Mouse (Mus musculus) embryonic facial prominence, embryonic 11.5 days (tissue): ENCODE results near the gene Mterf4. TPM values are rescaled to one million over a fixed set of nuclear protein-coding genes. Genes with fewer than 3 reads are reported as not detected.

Source experiments
- ATAC-seq: fragments of 200-750 bp; cut with Nextera tagmentation; replicated peaks from 2 replicates; pipeline ENCODE4 v1.8.0; 2017; ENCODE audit warnings: low read depth; ENCODE audit not compliant: insufficient number of reproducible peaks, low FRiP score, low TSS enrichment
- DNase-seq: peaks from one replicate; pipeline ENCODE4 v3.0.0-alpha.2; 2015; ENCODE audit warnings: low spot score
- H3K27ac ChIP-seq: fragments of 300-500 bp; sonication (generic); replicated peaks from 2 replicates; pipeline ENCODE4 v1.5.1; 2014; ENCODE audit warnings: mild to moderate bottlenecking, low read depth, low read length, control low read depth
- H3K27me3 ChIP-seq: fragments of 300-500 bp; sonication (generic); 2 replicates; pipeline ENCODE4 v1.6.1; 2014; ENCODE audit warnings: mild to moderate bottlenecking, low read length, moderate library complexity, mixed read lengths; ENCODE audit not compliant: control insufficient read depth, insufficient read depth
- H3K36me3 ChIP-seq: fragments of 300-500 bp; sonication (generic); replicated peaks from 2 replicates; pipeline ENCODE4 v1.6.1; 2014; ENCODE audit warnings: low read depth, mild to moderate bottlenecking, low read length, moderate library complexity, mixed read lengths; ENCODE audit not compliant: control insufficient read depth, insufficient read depth
- H3K4me1 ChIP-seq: fragments of 300-500 bp; sonication (generic); 2 replicates; pipeline ENCODE4 v1.6.1; 2014; ENCODE audit warnings: low read length, mixed read lengths; ENCODE audit not compliant: control insufficient read depth, insufficient read depth
- H3K4me2 ChIP-seq: fragments of 300-500 bp; sonication (generic); 2 replicates; pipeline ENCODE4 v1.6.1; 2014; ENCODE audit warnings: low read depth, mild to moderate bottlenecking, control low read depth, low read length, moderate library complexity
- H3K4me3 ChIP-seq: fragments of 300-500 bp; sonication (generic); 2 replicates; pipeline ENCODE4 v1.5.1; 2014; ENCODE audit warnings: low read depth, low read length, control low read depth
- H3K9ac ChIP-seq: fragments of 300-500 bp; sonication (generic); replicated peaks from 2 replicates; pipeline ENCODE4 v1.6.1; 2014; ENCODE audit warnings: mild to moderate bottlenecking, control low read depth, low read length
- H3K9me3 ChIP-seq: fragments of 300-500 bp; sonication (generic); replicated peaks from 2 replicates; pipeline ENCODE4 v1.6.1; 2016; ENCODE audit warnings: mild to moderate bottlenecking, low read length, inconsistent platforms, mixed read lengths; ENCODE audit not compliant: control insufficient read depth
- WGBS: fragments of 180-500 bp; shearing (Covaris S2); extraction: QIAGEN DNeasy Blood & Tissue Kit; methylation state at CpG from one replicate; pipeline ENCODE4 v1.1.7; 2014; 5-methylcytosine and 5-hydroxymethylcytosine counted together
- microRNA-seq: library from miRNA; unstranded; fragments of <30 nt; microRNA quantifications from one replicate; pipeline ENCODE4, GENCODE M21; 2016; ENCODE audit warnings: borderline number of aligned reads
- polyA plus RNA-seq: library from polyadenylated mRNA; unstranded; fragments of >200 nt; fragmentation: Nextera tagmentation; extraction: Ambion mirVana; gene quantifications from 2 replicates; pipeline ENCODE4 v1.2.1, GENCODE M21; 2014

Gene Mterf4
- polyA plus RNA-seq, 1 experiment from 2014 or later: 32.5 TPM

- Histone ChIP-seq H3K27ac (no peak overlapping the region), H3K4me1 (no peaks in the 10 kb centered on the region), H3K4me3 (no peak overlapping the region), H3K9me3 (no peaks in the 10 kb centered on the region), H3K9ac (no peak overlapping the region), H3K36me3 (no peaks in the 10 kb centered on the region), H3K4me2 (no peak overlapping the region), H3K27me3 (no peaks in the 10 kb centered on the region)
- WGBS: 100% methylated on average over 1 of the region's 1 CpGs
- DNase-seq (no peak), ATAC-seq (no peak)
Observed at GRCm38 (mm10) chr1:93257560-93257959, 48.2 kb downstream of the Mterf4 start.

GRCm38 (mm10) chr1:93255761-93256160, 50.0 kb downstream of the Mterf4 start:
- H3K27ac ChIP-seq: no peak overlapping the region
- H3K4me2 ChIP-seq: no peak overlapping the region
- H3K27me3 ChIP-seq: no peaks in the 10 kb centered on the region
- WGBS: 92% methylated on average over 7 of the region's 7 CpGs
- H3K9me3 ChIP-seq: no peaks in the 10 kb centered on the region
- H3K9ac ChIP-seq: no peak overlapping the region
- ATAC-seq: no peak
- no peak overlapping the region for H3K4me3 ChIP-seq
- no peaks in the 10 kb centered on the region for H3K36me3 ChIP-seq
- H3K4me1 ChIP-seq: no peaks in the 10 kb centered on the region
- DNase-seq: no peak

- WGBS: 38% methylated on average over 2 of the region's 2 CpGs
- no peaks in the 10 kb centered on the region for H3K36me3 ChIP-seq
- ATAC-seq (no peak), DNase-seq (no peak)
- H3K4me2 ChIP-seq: no peak overlapping the region
- no peaks in the 10 kb centered on the region for H3K4me1 ChIP-seq
- no peak overlapping the region for H3K27ac ChIP-seq
- no peaks in the 10 kb centered on the region for H3K27me3 ChIP-seq
- H3K9ac ChIP-seq: no peak overlapping the region
- H3K9me3 ChIP-seq: no peaks in the 10 kb centered on the region
- no peak overlapping the region for H3K4me3 ChIP-seq
Observed at GRCm38 (mm10) chr1:93252586-93252985, 53.1 kb downstream of the Mterf4 start.

Small RNAs within 50 kb of the gene (microRNA-seq; reads per million reads assigned to microRNA genes)
- not detected for gene Mir6345
- gene Mir6901: not detected
- not detected for gene Mir6902

Other genes with a start within 250 kb of the Mterf4 start
- gene Kif1a, start 204.0 kb downstream of the Mterf4 start, polyA plus RNA-seq: 19.9 and 26.0 TPM in 2 replicates
- gene Agxt, start 170.7 kb downstream of the Mterf4 start, polyA plus RNA-seq: not detected in 2 replicates
- gene 2310007B03Rik, start 145.0 kb downstream of the Mterf4 start, polyA plus RNA-seq: 0.08 and 0.36 TPM in 2 replicates
- gene Crocc2, start 137.2 kb downstream of the Mterf4 start, polyA plus RNA-seq: 0.14 and 0.25 TPM in 2 replicates
- gene Sned1, start 70.1 kb downstream of the Mterf4 start, polyA plus RNA-seq: 5.3 and 5.6 TPM in 2 replicates
- gene Ppp1r7, start 36.9 kb upstream of the Mterf4 start, polyA plus RNA-seq: 85.5 and 112 TPM in 2 replicates
- gene Pask, start 37.6 kb upstream of the Mterf4 start, polyA plus RNA-seq: 19.7 and 20.1 TPM in 2 replicates
- 0.06 and 0.42 TPM in 2 replicates for gene Ano7, start 68.0 kb upstream of the Mterf4 start, polyA plus RNA-seq
- 106 TPM in 2 replicates for gene Hdlbp, start 172.9 kb upstream of the Mterf4 start, polyA plus RNA-seq
- 6.9 and 7.7 TPM in 2 replicates for gene Farp2, start 206.2 kb upstream of the Mterf4 start, polyA plus RNA-seq